In genomic region chr2:132240457-132240856, GRCm38 (mm10) we compare ENCODE assay signal across 8 mouse cellular contexts. TPM values are rescaled to one million over a fixed set of nuclear protein-coding genes. Genes with fewer than 3 reads are reported as not detected.
DNase-seq lines count a peak whose midpoint lies in the region; ATAC-seq and TF ChIP-seq lines count a peak whose summit lies in the region.
"Not testable (repeated sequence)": the region's sequence is repeated elsewhere in the genome, so short reads cannot be mapped to it uniquely, and the experiment has no call there.

No protein-coding gene starts in this region.

- not testable (repeated sequence) for H3K4me3 ChIP-seq in G1E (ENCODE audit: low read depth, low read length); forebrain, embryonic 10.5 days; liver, embryonic 14.5 days (ENCODE audit: insufficient read depth in 1 of 2, low read depth in 2 of 2, low read length in 2 of 2); neural tube, embryonic 11.5 days (ENCODE audit: low read depth, low read length); thymus, adult 2 months (ENCODE audit: control insufficient read depth, insufficient read depth, low read length)

- TF ChIP-seq EP300 in liver, embryonic 14.5 days (IDR thresholded peaks at IDR 0.05; ENCODE audit: low read depth), result not testable (repeated sequence)

- not testable (repeated sequence) for H3K27ac ChIP-seq in forebrain, embryonic 10.5 days; liver, embryonic 14.5 days; neural tube, embryonic 11.5 days (ENCODE audit: low read depth, low read length); thymus, adult 2 months (ENCODE audit: control insufficient read depth, insufficient read depth, low read length)

- H3K9me3 ChIP-seq in G1E (replicated peaks); forebrain, embryonic 10.5 days; liver, embryonic 14.5 days (ENCODE audit: control insufficient read depth, low read length); neural tube, embryonic 11.5 days (ENCODE audit: control insufficient read depth, low read length): not testable (repeated sequence)

- 0 out of 2 replicates have a peak, but pooled peaks have one; percentile 4 for TF ChIP-seq CTCF in G1E (IDR thresholded peaks at IDR 0.05; ENCODE audit: low read depth, low read length)
- TF ChIP-seq CTCF in liver, embryonic 14.5 days (IDR thresholded peaks at IDR 0.05; ENCODE audit: low read depth), result peak; percentile 68
- TF ChIP-seq CTCF in thymus, adult 2 months (IDR thresholded peaks at IDR 0.05; ENCODE audit: borderline replicate concordance, control insufficient read depth, extremely low read depth, insufficient read depth, low read length, poor library complexity), result not testable (repeated sequence)

- not testable (repeated sequence) for H3K27me3 ChIP-seq in G1E (ENCODE audit: insufficient read depth, low read length); forebrain, embryonic 10.5 days (ENCODE audit: poor library complexity, severe bottlenecking); liver, embryonic 14.5 days (ENCODE audit: control insufficient read depth, insufficient read depth, low read length); neural tube, embryonic 11.5 days (ENCODE audit: control insufficient read depth, insufficient read depth, low read length); thymus, adult 2 months (ENCODE audit: control insufficient read depth, insufficient read depth, low read length)

- not testable (repeated sequence) for TF ChIP-seq POLR2A in thymus, adult 2 months (IDR thresholded peaks at IDR 0.05; ENCODE audit: control insufficient read depth, extremely low read depth, insufficient read depth, low read length, poor library complexity)

- WGBS in forebrain, embryonic 10.5 days, result 33% methylated on average over 10 of the region's 10 CpGs
- WGBS in liver, embryonic 14.5 days (ENCODE audit: insufficient replicate concordance), result 35% methylated on average over 7 of the region's 10 CpGs
- WGBS in neural tube, embryonic 11.5 days, result 20% methylated on average over 6 of the region's 10 CpGs
- 64% methylated on average over 10 of the region's 10 CpGs for WGBS in thymus, adult 2 months

- peaks cover 59% of the 10 kb centered on the region for H3K36me3 ChIP-seq in G1E (replicated peaks)
- H3K36me3 ChIP-seq in forebrain, embryonic 10.5 days (replicated peaks), result peaks cover 39% of the 10 kb centered on the region
- H3K36me3 ChIP-seq in liver, embryonic 14.5 days (replicated peaks; ENCODE audit: control insufficient read depth, insufficient read depth, low read depth), result peaks cover 41% of the 10 kb centered on the region
- not testable (repeated sequence) for H3K36me3 ChIP-seq in neural tube, embryonic 11.5 days (ENCODE audit: control insufficient read depth, insufficient read depth, low read length); thymus, adult 2 months (ENCODE audit: control insufficient read depth, insufficient read depth, low read length)

- H3K9ac ChIP-seq in liver, embryonic 14.5 days (replicated peaks); neural tube, embryonic 11.5 days (ENCODE audit: low read length): not testable (repeated sequence)

- intact Hi-C loops in heart, postnatal 10 days (cut with DNase I), result loop anchor here (2.0 to 5.0 kb wide), 3 partner anchors 98 to 420 kb away; no protein-coding TSS in a partner anchor

- H3K4me1 ChIP-seq in G1E (ENCODE audit: insufficient read depth, low read depth, low read length), result peaks cover 14% of the 10 kb centered on the region
- not testable (repeated sequence) for H3K4me1 ChIP-seq in forebrain, embryonic 10.5 days; liver, embryonic 14.5 days (replicated peaks; ENCODE audit: control insufficient read depth in 2 of 2, insufficient read depth in 2 of 2, low read length in 1 of 2); neural tube, embryonic 11.5 days (ENCODE audit: control insufficient read depth, insufficient read depth, low read length); thymus, adult 2 months (replicated peaks; ENCODE audit: control insufficient read depth, insufficient read depth, low read length)

- not testable (repeated sequence) for DNase-seq in G1E (ENCODE audit: low spot score); liver, embryonic 14.5 days (ENCODE audit: low read depth in 3 of 3, low spot score in 3 of 3)
- peak; percentile 31 for DNase-seq in c-Kit-positive CD71-negative TER-119-negative erythroid progenitor cells, embryonic 14.5 days (ENCODE audit: low read depth)
- DNase-seq in forebrain, embryonic 10.5 days (ENCODE audit: extremely low spot score, low spot score), result peak; percentile 41
- peak; percentile 48 to 75 for DNase-seq in heart, postnatal 10 days
- peak; percentile 65 for DNase-seq in layer of hippocampus, adult 11-12 months (ENCODE audit: low spot score)
- peak; percentile 62 for DNase-seq in neural tube, embryonic 11.5 days (ENCODE audit: low spot score)
- peak; percentile 32 for DNase-seq in thymus, adult 2 months

- ATAC-seq in G1E (ENCODE audit: extremely low read depth, insufficient number of reproducible peaks, low FRiP score, poor library complexity, severe bottlenecking), result peak; percentile 34; the same call in 1 of the 2 replicates
- ATAC-seq in liver, embryonic 14.5 days (ENCODE audit: insufficient read depth), result peak; percentile 42; the same call in 1 of the 2 replicates
- ATAC-seq in neural tube, embryonic 11.5 days (ENCODE audit: insufficient read depth, low FRiP score, low TSS enrichment), result not testable (repeated sequence)

- not testable (repeated sequence) for H3K4me2 ChIP-seq in liver, embryonic 14.5 days (ENCODE audit: low read depth); neural tube, embryonic 11.5 days (ENCODE audit: low read depth)

RNA-seq across cellular contexts. Expression of gene Tmem230, which starts 7.2 kb away (rescaled TPM):
- 113 and 147 TPM in 2 replicates for total RNA-seq in G1E (2014; fragmentation: Nextera tagmentation)
- 41.6 and 42.7 TPM in 2 replicates for total RNA-seq in G1E (2017)
- 34.4 and 37.1 TPM in 2 replicates for polyA plus RNA-seq in G1E (2012)
- polyA plus RNA-seq in forebrain, embryonic 10.5 days (2016; fragmentation: Nextera tagmentation; extraction: Ambion mirVana), result 35.2 and 36.1 TPM in 2 replicates
- 10 to 100 TPM; 22.1 to 25.7 TPM for total RNA-seq in heart, postnatal 10 days (2021)
- 9.0 and 11.8 TPM in 2 replicates for polyA plus RNA-seq in liver, embryonic 14.5 days (2012; rRNA removed)
- polyA plus RNA-seq in liver, embryonic 14.5 days (2014; fragmentation: Nextera tagmentation; extraction: Ambion mirVana), result 15.2 and 15.7 TPM in 2 replicates
- polyA plus RNA-seq in neural tube, embryonic 11.5 days (2014; fragmentation: Nextera tagmentation; extraction: Ambion mirVana), result 58.8 and 59.0 TPM in 2 replicates
- 75.0 and 82.6 TPM in 2 replicates for polyA plus RNA-seq in thymus, adult 2 months (2012; rRNA removed)

RNA-seq across cellular contexts. Expression of gene Pcna, which starts 12.7 kb away (rescaled TPM):
- total RNA-seq in G1E (2014; fragmentation: Nextera tagmentation) (249 and 267 TPM in 2 replicates), G1E (2017) (520 and 531 TPM in 2 replicates)
- 38.5 and 77.8 TPM in 2 replicates for polyA plus RNA-seq in G1E (2012)
- polyA plus RNA-seq in forebrain, embryonic 10.5 days (2016; fragmentation: Nextera tagmentation; extraction: Ambion mirVana), result 470 and 483 TPM in 2 replicates
- 10 to 100 TPM; 78.2 to 87.8 TPM for total RNA-seq in heart, postnatal 10 days (2021)
- 355 and 391 TPM in 2 replicates for polyA plus RNA-seq in liver, embryonic 14.5 days (2012; rRNA removed)
- polyA plus RNA-seq in liver, embryonic 14.5 days (2014; fragmentation: Nextera tagmentation; extraction: Ambion mirVana), result 356 and 377 TPM in 2 replicates
- 314 and 334 TPM in 2 replicates for polyA plus RNA-seq in neural tube, embryonic 11.5 days (2014; fragmentation: Nextera tagmentation; extraction: Ambion mirVana)
- polyA plus RNA-seq in thymus, adult 2 months (2012; rRNA removed), result 382 and 470 TPM in 2 replicates

RNA-seq across cellular contexts. Expression of gene Cds2, which starts 22.5 kb away (rescaled TPM):
- 15.8 and 26.6 TPM in 2 replicates for total RNA-seq in G1E (2014; fragmentation: Nextera tagmentation)
- 17.6 and 19.6 TPM in 2 replicates for total RNA-seq in G1E (2017)
- polyA plus RNA-seq in G1E (2012), result 8.6 and 12.6 TPM in 2 replicates
- polyA plus RNA-seq in forebrain, embryonic 10.5 days (2016; fragmentation: Nextera tagmentation; extraction: Ambion mirVana), result 20.4 and 21.6 TPM in 2 replicates
- 10 to 100 TPM; 82.3 to 85.3 TPM for total RNA-seq in heart, postnatal 10 days (2021)
- polyA plus RNA-seq in liver, embryonic 14.5 days (2012; rRNA removed), result 4.6 TPM in 2 replicates
- polyA plus RNA-seq in liver, embryonic 14.5 days (2014; fragmentation: Nextera tagmentation; extraction: Ambion mirVana), result 8.8 and 10.1 TPM in 2 replicates
- polyA plus RNA-seq in neural tube, embryonic 11.5 days (2014; fragmentation: Nextera tagmentation; extraction: Ambion mirVana), result 35.8 and 37.6 TPM in 2 replicates
- 74.7 and 77.9 TPM in 2 replicates for polyA plus RNA-seq in thymus, adult 2 months (2012; rRNA removed)
